Mouse (Mus musculus) kidney, embryonic 16.5 days (tissue): ENCODE data around the gene Phb. TPM values are rescaled to one million over a fixed set of nuclear protein-coding genes. Genes with fewer than 3 reads are reported as not detected.
A peak's percentile ranks its signal among the peaks of the same experiment; 100 is the strongest.

ENCODE experiments used
- ATAC-seq: fragments of 200-750 bp; cut with Nextera tagmentation; 2 replicates; pipeline ENCODE4 v1.8.0; 2017; ENCODE audit warnings: moderate TSS enrichment; ENCODE audit not compliant: low FRiP score, low TSS enrichment
- H3K27ac ChIP-seq: fragments of 300-500 bp; sonication (generic); 2 replicates; pipeline ENCODE4 v1.5.1; 2014; ENCODE audit warnings: low read length
- H3K27me3 ChIP-seq: fragments of 300-500 bp; sonication (generic); 2 replicates; pipeline ENCODE4 v1.6.1; 2014; ENCODE audit warnings: low read length, control low read depth, mixed read lengths; ENCODE audit not compliant: insufficient read depth
- H3K36me3 ChIP-seq: fragments of 300-500 bp; sonication (generic); 2 replicates; pipeline ENCODE4 v1.6.1; 2014; ENCODE audit warnings: low read length, control low read depth, mixed read lengths; ENCODE audit not compliant: insufficient read depth
- H3K4me1 ChIP-seq: fragments of 300-500 bp; sonication (generic); 2 replicates; pipeline ENCODE4 v1.6.1; 2014; ENCODE audit warnings: low read length, control low read depth, mixed read lengths; ENCODE audit not compliant: insufficient read depth
- H3K4me2 ChIP-seq: fragments of 300-500 bp; sonication (generic); replicated peaks from 2 replicates; pipeline ENCODE4 v1.6.1; 2014; ENCODE audit warnings: low read depth, low read length
- H3K4me3 ChIP-seq: fragments of 300-500 bp; sonication (generic); 2 replicates; pipeline ENCODE4 v1.5.1; 2014; ENCODE audit warnings: mild to moderate bottlenecking, low read length
- H3K9ac ChIP-seq: fragments of 300-500 bp; sonication (generic); replicated peaks from 2 replicates; pipeline ENCODE4 v1.6.1; 2014; ENCODE audit warnings: low read length
- H3K9me3 ChIP-seq: fragments of 300-500 bp; sonication (generic); 2 replicates; pipeline ENCODE4 v1.6.1; 2016; ENCODE audit warnings: low read length, control low read depth
- WGBS: fragments of 180-500 bp; shearing (Covaris S2); extraction: QIAGEN DNeasy Blood & Tissue Kit; methylation state at CpG from one replicate; pipeline ENCODE4 v1.1.7; 2014; 5-methylcytosine and 5-hydroxymethylcytosine counted together
- polyA plus RNA-seq: library from polyadenylated mRNA; unstranded; fragments of >200 nt; fragmentation: Nextera tagmentation; extraction: Ambion mirVana; gene quantifications from 2 replicates; pipeline ENCODE4 v1.2.1, GENCODE M21; 2015

Phb gene
- polyA plus RNA-seq, 1 experiment from 2014 or later: 288 TPM

- Histone ChIP-seq H3K36me3 (no peaks in the 10 kb centered on the region), H3K4me2 (no peak overlapping the region), H3K4me1 (peaks cover 16% of the 10 kb centered on the region), H3K27ac (no peak overlapping the region), H3K9ac (0 out of 2 replicates have a peak overlapping the region, but pooled peaks have one; percentile 3), H3K4me3 (no peak overlapping the region), H3K9me3 (no peaks in the 10 kb centered on the region), H3K27me3 (peaks cover 4% of the 10 kb centered on the region; the same call in 1 of the 2 replicates)
- WGBS: 82% methylated on average over 6 of the region's 6 CpGs
- ATAC-seq: 0 out of 2 replicates have a peak, but pooled peaks have one; percentile 13
Observed at GRCm38 (mm10) chr11:95632474-95632873, 34.3 kb upstream of the Phb start.

GRCm38 (mm10) chr11:95633512-95634000 lies 33.2 kb upstream of the Phb start:
- no peak overlapping the region for H3K9ac ChIP-seq
- WGBS: 79% methylated on average over 2 of the region's 2 CpGs
- H3K9me3 ChIP-seq: no peaks in the 10 kb centered on the region
- no peak overlapping the region for H3K4me3 ChIP-seq
- H3K4me1 ChIP-seq: peaks cover 16% of the 10 kb centered on the region
- ATAC-seq: no peak
- no peak overlapping the region for H3K4me2 ChIP-seq
- peaks cover 3% of the 10 kb centered on the region; the same call in 1 of the 2 replicates for H3K27me3 ChIP-seq
- H3K36me3 ChIP-seq: no peaks in the 10 kb centered on the region
- H3K27ac ChIP-seq: no peak overlapping the region

- WGBS: 24% methylated on average over 2 of the region's 2 CpGs
- H3K27ac ChIP-seq: no peak overlapping the region
- no peaks in the 10 kb centered on the region for H3K27me3 ChIP-seq
- no peaks in the 10 kb centered on the region for H3K9me3 ChIP-seq
- H3K4me2 ChIP-seq: no peak overlapping the region
- no peak overlapping the region for H3K9ac ChIP-seq
- peaks cover 16% of the 10 kb centered on the region for H3K4me1 ChIP-seq
- no peak overlapping the region for H3K4me3 ChIP-seq
- ATAC-seq: no peak
- H3K36me3 ChIP-seq: no peaks in the 10 kb centered on the region
Observed at GRCm38 (mm10) chr11:95635030-95635429, 31.7 kb upstream of the Phb start.

GRCm38 (mm10) chr11:95640751-95641150 lies 26.0 kb upstream of the Phb start:
- no peak overlapping the region for H3K9ac ChIP-seq
- no peak for ATAC-seq
- no peaks in the 10 kb centered on the region for H3K36me3 ChIP-seq
- peaks cover 23% of the 10 kb centered on the region for H3K27me3 ChIP-seq
- H3K27ac ChIP-seq: no peak overlapping the region
- no peak overlapping the region for H3K4me2 ChIP-seq
- H3K4me1 ChIP-seq: peaks cover 30% of the 10 kb centered on the region
- no peaks in the 10 kb centered on the region for H3K9me3 ChIP-seq
- no peak overlapping the region for H3K4me3 ChIP-seq
- WGBS: 62% methylated on average over 2 of the region's 2 CpGs

- H3K36me3 ChIP-seq: no peaks in the 10 kb centered on the region
- no peak overlapping the region for H3K4me3 ChIP-seq
- H3K9me3 ChIP-seq: no peaks in the 10 kb centered on the region
- no peak overlapping the region for H3K27ac ChIP-seq
- no peak for ATAC-seq
- 43% methylated on average over 10 of the region's 12 CpGs for WGBS
- no peak overlapping the region for H3K4me2 ChIP-seq
- H3K4me1 ChIP-seq: peaks cover 40% of the 10 kb centered on the region
- H3K27me3 ChIP-seq: peaks cover 23% of the 10 kb centered on the region
- no peak overlapping the region for H3K9ac ChIP-seq
Observed at GRCm38 (mm10) chr11:95642534-95643280, 24.1 kb upstream of the Phb start.

GRCm38 (mm10) chr11:95643856-95644255 lies 22.9 kb upstream of the Phb start:
- WGBS: 41% methylated on average over 5 of the region's 5 CpGs
- Histone ChIP-seq H3K4me2 (no peak overlapping the region), H3K27ac (no peak overlapping the region), H3K36me3 (no peaks in the 10 kb centered on the region), H3K9ac (0 out of 2 replicates have a peak overlapping the region, but pooled peaks have one; percentile 6), H3K27me3 (peaks cover 23% of the 10 kb centered on the region), H3K4me3 (no peak overlapping the region), H3K9me3 (no peaks in the 10 kb centered on the region), H3K4me1 (peaks cover 48% of the 10 kb centered on the region)
- ATAC-seq: 0 out of 2 replicates have a peak, but pooled peaks have one; percentile 27

GRCm38 (mm10) chr11:95644381-95644780 lies 22.4 kb upstream of the Phb start:
- Histone ChIP-seq H3K4me1 (peaks cover 48% of the 10 kb centered on the region), H3K36me3 (no peaks in the 10 kb centered on the region), H3K9ac (0 out of 2 replicates have a peak overlapping the region, but pooled peaks have one; percentile 6), H3K4me2 (no peak overlapping the region), H3K9me3 (no peaks in the 10 kb centered on the region), H3K27me3 (peaks cover 23% of the 10 kb centered on the region), H3K27ac (no peak overlapping the region), H3K4me3 (no peak overlapping the region)
- WGBS: 69% methylated on average over 7 of the region's 7 CpGs
- no peak for ATAC-seq

GRCm38 (mm10) chr11:95645397-95646153 lies 21.2 kb upstream of the Phb start:
- Histone ChIP-seq H3K27me3 (peaks cover 23% of the 10 kb centered on the region), H3K27ac (no peak overlapping the region), H3K4me2 (peak overlapping the region; percentile 48), H3K4me1 (peaks cover 48% of the 10 kb centered on the region), H3K9me3 (no peaks in the 10 kb centered on the region), H3K4me3 (peak overlapping the region; percentile 22), H3K36me3 (no peaks in the 10 kb centered on the region), H3K9ac (peak overlapping the region; percentile 42; the same call in 1 of the 2 replicates)
- no peak; the same call in 1 of the 2 replicates for ATAC-seq
- WGBS: 4% methylated on average over 34 of the region's 36 CpGs

- Histone ChIP-seq H3K27me3 (peaks cover 23% of the 10 kb centered on the region), H3K9ac (no peak overlapping the region), H3K9me3 (no peaks in the 10 kb centered on the region), H3K4me3 (no peak overlapping the region), H3K4me2 (no peak overlapping the region), H3K36me3 (no peaks in the 10 kb centered on the region), H3K27ac (no peak overlapping the region), H3K4me1 (peaks cover 48% of the 10 kb centered on the region)
- no peak for ATAC-seq
- 59% methylated on average over 3 of the region's 3 CpGs for WGBS
Observed at GRCm38 (mm10) chr11:95646154-95646490, 20.6 kb upstream of the Phb start.
